Mouse (Mus musculus) adrenal gland, postnatal 25 days (tissue): ENCODE data around the gene Olfr887. TPM values are rescaled to one million over a fixed set of nuclear protein-coding genes. Genes with fewer than 3 reads are reported as not detected.

Experiments
- DNase-seq: peaks from one replicate; pipeline ENCODE4 v3.0.0; 2021; ENCODE audit warnings: mixed read lengths
- long read RNA-seq: library from polyadenylated mRNA; stranded (forward); transcript quantifications from one replicate; pipeline ENCODE4 v2.0.0, GENCODE M21; 2021
- total RNA-seq: library from RNA; stranded (reverse); gene quantifications from 2 replicates; pipeline ENCODE4 v1.2.3, GENCODE M21; 2021

The Olfr887 gene
- not detected in 2 replicates for total RNA-seq
- long read RNA-seq: 0 reads

DNA sequence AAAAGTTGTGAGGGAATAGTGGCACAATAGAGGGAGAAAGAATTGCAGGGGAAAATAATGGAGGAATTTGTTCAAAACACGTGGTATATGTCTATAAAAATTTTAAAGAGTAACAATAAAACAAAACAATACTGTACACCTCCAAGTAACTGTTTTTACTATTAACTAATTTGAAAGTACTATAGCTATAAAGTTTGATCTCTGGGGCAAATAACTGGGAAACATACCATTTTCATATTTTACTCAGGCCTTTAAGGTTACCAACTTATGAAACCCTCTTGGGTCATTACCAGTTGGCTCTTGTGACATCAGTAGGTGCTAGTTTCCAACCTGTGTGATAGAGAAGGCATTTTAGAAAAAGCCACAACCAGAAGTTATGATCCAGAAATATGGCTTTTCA, at the start of gene Olfr887:
TSS of gene Olfr887 (plus strand) at position 301 of the 400 bp plus-strand sequence.
- no peak for DNase-seq

DNA sequence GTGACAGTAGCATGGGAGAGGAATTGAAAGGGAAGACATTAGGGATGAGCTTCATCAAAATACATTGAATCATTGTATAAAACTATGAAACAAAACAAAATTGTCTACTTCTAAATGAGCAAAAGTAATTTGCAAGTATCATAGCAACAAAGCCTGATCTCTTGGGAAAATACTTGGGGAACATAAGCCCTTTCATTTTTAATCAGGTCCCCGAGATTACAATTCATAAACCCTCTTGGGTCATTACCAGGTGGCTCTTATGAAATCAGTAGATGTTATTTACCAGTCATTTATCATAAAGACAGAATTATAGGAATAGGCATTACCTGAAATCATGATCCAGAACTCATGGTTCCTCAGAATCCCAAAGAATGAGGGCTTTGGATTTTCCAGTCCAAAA, 37.6 kb upstream of the Olfr887 start, which contains the start of gene Olfr884:
TSS of gene Olfr884 (plus strand) at position 301 of the 400 bp plus-strand sequence.
- no peak for DNase-seq

DNA sequence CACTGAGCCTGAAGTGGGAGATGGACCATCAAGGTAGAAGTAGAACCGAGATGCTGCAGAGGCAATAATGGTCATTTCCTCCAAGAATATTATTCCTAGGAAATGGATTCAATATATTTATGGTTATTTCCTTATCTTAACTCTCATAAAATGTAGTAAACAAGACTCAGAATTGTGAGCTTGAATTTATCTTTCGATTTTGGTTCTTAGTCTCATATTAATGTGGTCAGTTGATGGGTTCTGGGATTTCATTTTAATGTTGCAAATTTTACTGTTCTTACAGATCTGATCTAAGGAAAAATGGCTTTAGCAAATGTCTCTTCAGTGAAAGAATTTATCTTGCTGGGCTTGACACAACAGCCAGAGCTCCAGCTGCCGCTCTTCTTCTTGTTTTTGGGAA, 22.9 kb upstream of the Olfr887 start, which contains the start of gene Olfr885:
TSS of gene Olfr885 (plus strand) at position 301 of the 400 bp plus-strand sequence.
- DNase-seq: no peak

DNA sequence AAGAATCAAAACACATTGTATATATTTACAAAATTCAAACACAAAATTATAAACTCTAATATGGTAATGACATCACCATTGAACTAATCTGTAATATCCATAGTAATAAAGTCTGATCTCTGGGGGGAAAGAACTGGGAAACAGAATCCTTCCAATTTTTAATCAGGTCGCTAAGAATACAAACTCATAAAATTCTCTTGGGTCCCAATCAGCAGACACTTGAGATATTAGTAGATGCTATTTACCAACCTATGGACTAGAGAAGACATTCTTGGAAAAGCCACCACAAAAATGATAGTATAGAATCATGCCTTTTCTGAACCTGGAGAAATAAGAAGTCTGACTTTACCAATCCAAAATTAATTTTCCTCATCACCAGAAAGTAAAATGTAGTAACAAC, 24.0 kb downstream of the Olfr887 start, which contains the start of gene Olfr888:
TSS of gene Olfr888 (plus strand) at position 301 of the 400 bp plus-strand sequence.
- DNase-seq: no peak

DNA sequence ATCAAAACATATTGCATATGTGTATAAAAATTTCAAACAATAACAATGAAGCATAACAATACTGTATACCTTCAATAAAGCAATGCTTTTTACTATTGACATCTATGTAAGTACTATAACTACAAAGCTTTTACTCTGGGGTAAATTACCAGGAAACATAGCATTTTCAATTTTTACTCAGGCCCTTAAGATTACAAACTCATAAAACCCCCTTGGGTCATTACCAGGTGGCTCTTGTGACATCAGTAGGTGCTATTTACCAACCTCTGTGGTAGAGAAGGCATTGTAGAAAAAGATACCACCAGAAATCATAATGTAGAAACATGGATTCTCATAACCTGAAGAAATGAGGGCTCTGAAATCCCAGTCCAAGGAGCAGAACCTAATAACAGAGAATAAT, 31.0 kb downstream of the Olfr887 start, which contains the start of gene Olfr889:
TSS of gene Olfr889 (plus strand) at position 301 of the 400 bp plus-strand sequence.
- DNase-seq: no peak

Other genes starting within 250 kb of the Olfr887 start
- gene Olfr877, start 229.8 kb upstream of the Olfr887 start, total RNA-seq: 1.5 TPM in 2 replicates
- not detected in 2 replicates for gene Olfr145, start 187.3 kb upstream of the Olfr887 start, total RNA-seq
- not detected in 2 replicates for gene Olfr878, start 166.2 kb upstream of the Olfr887 start, total RNA-seq
- not detected in 2 replicates for gene Olfr881, start 92.2 kb upstream of the Olfr887 start, total RNA-seq
- not detected in 2 replicates for gene Olfr883, start 58.3 kb upstream of the Olfr887 start, total RNA-seq
- not detected in 2 replicates for gene Olfr884, start 37.5 kb upstream of the Olfr887 start, total RNA-seq
- gene Olfr885, start 22.8 kb upstream of the Olfr887 start, total RNA-seq: not detected in 2 replicates
- gene Olfr888, start 24.1 kb downstream of the Olfr887 start, total RNA-seq: not detected in 2 replicates
- gene Olfr889, start 31.1 kb downstream of the Olfr887 start, total RNA-seq: 0.12 TPM in 1 of 2 replicates, not detected in the other
- not detected in 2 replicates for gene Olfr890, start 58.4 kb downstream of the Olfr887 start, total RNA-seq
- gene Olfr891, start 96.7 kb downstream of the Olfr887 start, total RNA-seq: not detected in 2 replicates
- gene Olfr893, start 124.3 kb downstream of the Olfr887 start, total RNA-seq: not detected in 2 replicates
- gene Olfr894, start 134.0 kb downstream of the Olfr887 start, total RNA-seq: not detected in 2 replicates
- gene Olfr143, start 168.7 kb downstream of the Olfr887 start, total RNA-seq: not detected in 2 replicates
- gene Olfr895, start 183.8 kb downstream of the Olfr887 start, total RNA-seq: not detected in 2 replicates
- gene Olfr896-ps1, start 207.0 kb downstream of the Olfr887 start, total RNA-seq: not detected in 2 replicates
- gene Olfr25, start 245.0 kb downstream of the Olfr887 start, total RNA-seq: not detected in 2 replicates